Mouse (Mus musculus) heart, embryonic 10.5 days (tissue): Measurements from ENCODE around the gene Gm17387. TPM values are rescaled to one million over a fixed set of nuclear protein-coding genes. Genes with fewer than 3 reads are reported as not detected.

Experiments used
- DNase-seq: peaks from one replicate; pipeline ENCODE4 v3.0.0-alpha.2; 2017; ENCODE audit warnings: low spot score
- H3K27ac ChIP-seq: fragments of 300-500 bp; sonication (generic); 2 replicates; pipeline ENCODE4 v1.5.1; 2016; ENCODE audit warnings: mild to moderate bottlenecking
- H3K27me3 ChIP-seq: fragments of 300-500 bp; sonication (generic); 2 replicates; pipeline ENCODE4 v1.6.1; 2016; ENCODE audit warnings: mild to moderate bottlenecking; ENCODE audit not compliant: poor library complexity, insufficient read depth, severe bottlenecking
- H3K36me3 ChIP-seq: fragments of 300-500 bp; sonication (generic); 2 replicates; pipeline ENCODE4 v1.6.1; 2016; ENCODE audit warnings: mild to moderate bottlenecking, moderate library complexity
- H3K4me1 ChIP-seq: fragments of 300-500 bp; sonication (generic); 2 replicates; pipeline ENCODE4 v1.6.1; 2016; ENCODE audit warnings: mild to moderate bottlenecking
- H3K4me3 ChIP-seq: fragments of 300-500 bp; sonication (generic); 2 replicates; pipeline ENCODE4 v1.5.1; 2016; ENCODE audit warnings: mild to moderate bottlenecking, moderate library complexity
- H3K9me3 ChIP-seq: fragments of 300-500 bp; sonication (generic); 2 replicates; pipeline ENCODE4 v1.6.1; 2016; ENCODE audit warnings: mild to moderate bottlenecking, moderate library complexity
- WGBS: fragments of 180-500 bp; shearing (Covaris S2); methylation state at CpG from one replicate; pipeline ENCODE4 v1.1.7; 2016; 5-methylcytosine and 5-hydroxymethylcytosine counted together
- polyA plus RNA-seq: library from polyadenylated mRNA; unstranded; fragments of >200 nt; fragmentation: Nextera tagmentation; extraction: Ambion mirVana; gene quantifications from 2 replicates; pipeline ENCODE4 v1.2.1, GENCODE M21; 2016

Gene Gm17387
- not detected in 2 replicates for polyA plus RNA-seq

DNA sequence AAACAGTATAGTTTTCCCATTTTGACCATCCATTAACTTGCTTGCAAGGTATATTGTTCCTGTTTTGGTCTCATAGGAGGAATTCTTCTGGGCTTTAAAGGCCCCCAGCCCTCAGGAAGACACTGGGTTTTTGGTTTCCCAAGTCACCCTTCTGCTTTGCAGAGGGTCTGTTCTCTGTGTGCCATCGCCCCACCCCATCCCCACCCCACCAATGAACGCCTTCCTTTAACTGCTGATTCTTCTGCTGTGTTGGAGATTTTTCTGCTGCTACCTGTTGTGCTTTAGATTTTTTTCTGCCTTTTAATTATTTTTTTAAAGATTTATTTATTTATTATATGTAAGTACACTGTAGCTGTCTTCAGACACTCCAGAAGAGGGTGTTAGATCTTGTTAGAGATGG lies at the start of gene Gm17387:
Gene Gm17387, plus strand, starts transcription at position 301 of the 400 bp plus-strand sequence.
- H3K4me3 ChIP-seq: no peak within 1 kb of the TSS
- 88% methylated on average over 2 of the region's 2 CpGs for WGBS
- H3K27ac ChIP-seq: no peak within 1 kb of the TSS
- no peaks in the 10 kb centered on the region for H3K36me3 ChIP-seq
- no peaks in the 10 kb centered on the region for H3K4me1 ChIP-seq
- H3K27me3 ChIP-seq: no peaks in the 10 kb centered on the region
- no peaks in the 10 kb centered on the region for H3K9me3 ChIP-seq
- DNase-seq: no peak

- WGBS: 82% methylated on average over 8 of the region's 8 CpGs
- no peak overlapping the region for H3K4me3 ChIP-seq
These were observed 47.2 kb upstream of the Gm17387 start for GRCm38 (mm10) chr7:140981704-140982103.

DNA sequence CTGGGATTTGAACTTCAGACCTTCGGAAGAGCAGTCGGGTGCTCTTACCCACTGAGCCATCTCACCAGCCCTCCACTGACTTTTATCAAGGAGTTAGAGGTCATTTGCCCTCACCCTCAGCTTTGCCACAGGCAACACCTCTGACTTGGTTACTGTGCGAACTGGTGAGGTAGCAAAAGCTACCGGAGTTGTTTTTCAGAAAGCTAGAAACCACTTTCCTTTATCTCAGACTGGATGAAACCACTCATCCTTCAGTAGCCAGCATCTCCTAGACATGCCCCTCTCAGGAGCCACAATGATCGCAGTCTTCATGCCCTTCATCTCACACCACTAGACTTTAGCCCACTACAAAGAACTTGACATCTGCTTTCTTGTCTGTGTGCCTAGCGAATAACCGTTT lies 46.0 kb upstream of the Gm17387 start:
- H3K4me1 ChIP-seq: no peaks in the 10 kb centered on the region
- 63% methylated on average over 7 of the region's 7 CpGs for WGBS

More at GRCm38 (mm10) chr7:140981704-140982103, 47.2 kb upstream of the Gm17387 start:
- DNase-seq: no peak
- H3K27me3 ChIP-seq: peaks cover 17% of the 10 kb centered on the region; the same call in 1 of the 2 replicates
- H3K36me3 ChIP-seq: no peaks in the 10 kb centered on the region
- H3K27ac ChIP-seq: no peak overlapping the region
- no peaks in the 10 kb centered on the region for H3K9me3 ChIP-seq
- H3K4me1 ChIP-seq: no peaks in the 10 kb centered on the region

DNA sequence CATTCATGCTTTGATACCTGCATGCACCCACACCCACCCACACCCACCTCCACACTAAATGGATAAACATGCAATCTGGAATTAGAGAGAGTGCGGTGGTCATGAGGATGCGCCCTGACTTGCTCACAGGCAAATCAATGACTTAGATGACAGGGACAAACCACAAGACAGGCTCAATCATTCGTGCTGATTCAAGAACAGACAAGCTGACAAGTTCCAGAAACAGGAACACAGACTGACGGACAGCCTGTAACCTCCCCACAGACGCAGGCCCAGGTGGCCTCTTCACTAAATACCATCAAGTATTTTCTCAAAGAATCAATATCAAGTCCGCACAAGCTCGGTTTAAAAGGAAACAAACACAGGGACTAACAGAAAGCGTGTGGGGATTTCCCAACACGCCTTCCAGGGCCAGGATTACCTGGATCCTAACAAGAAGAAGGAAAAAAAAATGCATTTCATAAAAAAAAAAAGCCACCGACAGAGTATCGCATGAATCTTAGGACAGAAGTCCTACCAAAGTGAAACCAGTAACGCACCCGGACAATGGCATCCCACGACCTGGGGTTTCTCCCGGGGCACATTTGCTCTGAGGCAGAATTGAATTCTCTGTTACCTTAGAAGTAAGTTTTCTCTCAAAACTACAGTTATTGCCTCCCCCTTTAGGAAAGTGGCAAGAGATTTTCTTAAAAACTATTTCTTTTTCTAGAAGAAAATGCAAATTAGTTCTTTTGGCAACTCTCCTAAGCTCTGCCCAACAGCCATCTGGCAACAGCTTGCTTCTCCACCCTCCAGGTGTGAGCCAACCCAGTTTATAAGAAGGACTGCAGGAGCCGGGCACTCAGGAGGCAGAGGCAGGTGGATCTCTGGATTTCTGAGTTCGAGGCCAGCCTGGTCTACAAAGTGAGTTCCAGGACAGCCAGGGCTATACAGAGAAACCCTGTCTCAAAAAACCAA lies 41.5 kb upstream of the Gm17387 start:
- no peak overlapping the region for H3K4me3 ChIP-seq
- H3K4me1 ChIP-seq: peaks cover 3% of the 10 kb centered on the region; the same call in 1 of the 2 replicates
- no peaks in the 10 kb centered on the region for H3K36me3 ChIP-seq
- 80% methylated on average over 17 of the region's 17 CpGs for WGBS
- no peak overlapping the region for H3K27ac ChIP-seq
- no peak for DNase-seq
- H3K27me3 ChIP-seq: peaks cover 25% of the 10 kb centered on the region; the same call in 1 of the 2 replicates
- H3K9me3 ChIP-seq: no peaks in the 10 kb centered on the region

More for the DNA sequence above, 46.0 kb upstream of the Gm17387 start:
- Histone ChIP-seq H3K4me3 (no peak overlapping the region), H3K36me3 (no peaks in the 10 kb centered on the region), H3K9me3 (no peaks in the 10 kb centered on the region), H3K27ac (no peak overlapping the region), H3K27me3 (peaks cover 17% of the 10 kb centered on the region; the same call in 1 of the 2 replicates)
- no peak for DNase-seq

DNA sequence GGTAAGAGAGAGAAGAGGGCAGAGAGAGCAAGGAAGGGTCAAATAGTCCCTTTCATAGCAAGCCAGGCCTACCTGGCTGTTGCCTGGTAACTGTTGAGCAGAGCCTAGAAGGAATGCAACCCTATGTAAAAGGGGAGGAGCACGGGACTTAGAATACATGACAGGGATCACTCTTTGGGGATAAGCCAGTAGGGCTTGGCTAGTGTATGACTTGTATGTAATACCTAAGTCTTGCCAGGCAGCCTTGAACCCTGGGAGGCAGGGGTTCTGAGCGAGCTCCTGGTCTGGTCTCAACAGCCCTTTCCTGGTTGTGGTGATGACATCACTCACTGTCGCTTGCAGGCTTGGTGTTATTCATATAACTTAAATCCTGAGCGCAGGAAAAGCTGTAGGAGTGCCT lies 39.9 kb upstream of the Gm17387 start:
- DNase-seq: no peak
- Histone ChIP-seq H3K27ac (no peak overlapping the region), H3K36me3 (no peaks in the 10 kb centered on the region), H3K4me3 (no peak overlapping the region), H3K9me3 (no peaks in the 10 kb centered on the region), H3K27me3 (peaks cover 17% of the 10 kb centered on the region; the same call in 1 of the 2 replicates), H3K4me1 (peaks cover 3% of the 10 kb centered on the region; the same call in 1 of the 2 replicates)
- WGBS: 80% methylated on average over 4 of the region's 4 CpGs

DNA sequence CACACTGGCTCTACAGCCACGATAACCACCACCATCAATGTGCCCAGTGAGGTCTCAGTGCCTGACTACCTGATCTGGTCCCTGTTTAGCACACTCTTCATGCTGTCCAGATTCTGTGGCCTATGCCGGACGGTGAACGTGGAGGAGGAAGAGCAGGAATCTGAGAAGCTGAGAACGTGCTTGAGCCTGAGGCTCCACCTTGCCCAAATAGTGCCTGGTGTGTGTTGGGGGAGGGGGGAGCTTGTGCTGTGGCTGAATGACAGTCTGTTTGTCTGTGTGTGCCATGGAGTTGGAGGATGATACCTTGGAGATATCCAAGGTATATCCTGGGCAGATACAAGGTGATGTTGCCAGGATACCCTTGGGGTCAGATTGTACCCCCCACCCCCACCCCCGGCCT lies 38.7 kb upstream of the Gm17387 start:
- no peak overlapping the region for H3K27ac ChIP-seq
- peaks cover 16% of the 10 kb centered on the region; the same call in 1 of the 2 replicates for H3K27me3 ChIP-seq
- DNase-seq: no peak
- no peaks in the 10 kb centered on the region for H3K9me3 ChIP-seq
- H3K4me3 ChIP-seq: no peak overlapping the region
- H3K36me3 ChIP-seq: no peaks in the 10 kb centered on the region
- H3K4me1 ChIP-seq: peaks cover 3% of the 10 kb centered on the region; the same call in 1 of the 2 replicates
- WGBS: 54% methylated on average over 6 of the region's 6 CpGs

- peaks cover 16% of the 10 kb centered on the region; the same call in 1 of the 2 replicates for H3K27me3 ChIP-seq
- no peaks in the 10 kb centered on the region for H3K36me3 ChIP-seq
- H3K4me1 ChIP-seq: peaks cover 3% of the 10 kb centered on the region; the same call in 1 of the 2 replicates
- WGBS: 62% methylated on average over 5 of the region's 5 CpGs
- no peak for DNase-seq
- no peaks in the 10 kb centered on the region for H3K9me3 ChIP-seq
- H3K27ac ChIP-seq: no peak overlapping the region
- H3K4me3 ChIP-seq: no peak overlapping the region
These were observed 38.3 kb upstream of the Gm17387 start for GRCm38 (mm10) chr7:140990622-140991021.

- DNase-seq: no peak
- 71% methylated on average over 14 of the region's 14 CpGs for WGBS
- H3K9me3 ChIP-seq: no peaks in the 10 kb centered on the region
- no peaks in the 10 kb centered on the region for H3K36me3 ChIP-seq
- peaks cover 16% of the 10 kb centered on the region; the same call in 1 of the 2 replicates for H3K27me3 ChIP-seq
- peaks cover 3% of the 10 kb centered on the region; the same call in 1 of the 2 replicates for H3K4me1 ChIP-seq
- no peak overlapping the region for H3K4me3 ChIP-seq
- no peak overlapping the region for H3K27ac ChIP-seq
These were observed 37.7 kb upstream of the Gm17387 start for GRCm38 (mm10) chr7:140991117-140991689.

DNA sequence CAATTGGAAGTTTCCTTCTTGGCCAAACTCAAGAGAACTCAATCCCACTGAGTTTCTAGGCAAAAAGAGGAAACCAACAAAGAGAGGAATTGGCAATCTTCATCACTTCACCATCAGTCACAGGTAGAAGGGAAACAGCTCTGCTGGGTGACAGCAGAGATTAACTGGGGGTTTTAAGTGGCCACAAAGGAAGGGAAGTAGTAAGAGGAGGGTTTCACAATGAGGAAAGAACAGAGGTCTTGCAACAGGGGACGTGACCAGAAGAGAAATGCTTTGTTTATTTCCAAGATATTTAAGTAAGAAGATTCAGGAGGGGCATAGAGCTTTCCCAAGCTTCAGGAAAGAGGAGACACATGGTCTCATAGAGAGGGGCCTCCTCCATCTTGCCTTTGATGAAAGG lies 31.1 kb upstream of the Gm17387 start:
- DNase-seq: no peak
- H3K9me3 ChIP-seq: no peaks in the 10 kb centered on the region
- H3K4me1 ChIP-seq: no peaks in the 10 kb centered on the region
- no peak overlapping the region for H3K27ac ChIP-seq
- no peak overlapping the region for H3K4me3 ChIP-seq
- WGBS: 61% methylated on average over 1 of the region's 1 CpGs
- no peaks in the 10 kb centered on the region for H3K36me3 ChIP-seq
- H3K27me3 ChIP-seq: no peaks in the 10 kb centered on the region

GRCm38 (mm10) chr7:140998853-140999700 lies 29.9 kb upstream of the Gm17387 start:
- H3K27me3 ChIP-seq: no peaks in the 10 kb centered on the region
- H3K4me3 ChIP-seq: no peak overlapping the region
- H3K27ac ChIP-seq: no peak overlapping the region
- no peak for DNase-seq
- H3K9me3 ChIP-seq: no peaks in the 10 kb centered on the region
- H3K4me1 ChIP-seq: no peaks in the 10 kb centered on the region
- H3K36me3 ChIP-seq: no peaks in the 10 kb centered on the region
- WGBS: 88% methylated on average over 11 of the region's 11 CpGs

DNA sequence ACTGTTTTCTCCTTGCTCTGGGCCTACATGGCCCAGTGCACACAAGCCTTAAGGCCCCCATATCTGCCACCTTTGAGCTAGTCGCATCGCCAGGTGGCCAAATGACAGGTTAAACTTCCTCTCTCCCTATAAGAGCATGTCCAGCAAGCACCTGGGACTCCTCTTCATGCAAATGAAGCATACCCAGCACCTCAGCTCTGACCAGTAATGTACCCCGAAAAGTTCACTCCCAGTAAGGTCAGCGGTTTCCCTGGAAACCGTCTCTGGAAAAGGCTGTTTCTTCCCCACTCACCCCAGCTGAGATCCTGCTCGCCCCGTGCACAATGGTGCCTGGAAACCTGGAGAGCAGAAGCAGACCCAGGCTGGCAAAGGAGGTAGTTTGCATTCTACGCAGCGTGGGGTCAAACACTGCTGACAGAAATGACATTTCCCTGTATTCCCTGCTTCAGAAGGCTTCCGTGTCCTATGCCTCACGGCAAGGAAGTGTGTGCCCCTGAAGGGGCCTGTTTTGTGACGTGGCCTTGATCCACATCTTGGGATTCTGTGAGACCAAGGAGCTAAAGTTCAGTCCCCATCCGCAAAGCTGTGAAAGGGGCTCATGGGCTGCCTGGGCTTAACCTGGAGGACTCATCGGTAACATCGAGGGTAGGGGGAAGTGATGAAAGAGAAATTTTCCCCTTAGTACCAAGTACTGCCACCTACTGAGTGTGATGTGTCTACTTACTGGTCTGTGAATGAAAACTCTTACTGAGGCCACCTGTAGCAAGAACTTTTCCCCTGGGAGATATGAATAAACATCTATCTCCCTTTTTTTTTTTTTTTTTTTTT lies 27.8 kb upstream of the Gm17387 start:
- WGBS: 76% methylated on average over 15 of the region's 15 CpGs
- Histone ChIP-seq H3K9me3 (no peaks in the 10 kb centered on the region), H3K27me3 (no peaks in the 10 kb centered on the region), H3K36me3 (no peaks in the 10 kb centered on the region), H3K27ac (no peak overlapping the region), H3K4me1 (no peaks in the 10 kb centered on the region), H3K4me3 (no peak overlapping the region)
- DNase-seq: no peak
